Mouse (Mus musculus): Measurements from ENCODE around the gene Sgcd. TPM values are rescaled to one million over a fixed set of nuclear protein-coding genes. Genes with fewer than 3 reads are reported as not detected.
A peak's percentile ranks its signal among the peaks of the same experiment; 100 is the strongest.

The Sgcd gene
- polyA plus RNA-seq, 1 experiment from 2014 or later = 1.2 TPM

DNA sequence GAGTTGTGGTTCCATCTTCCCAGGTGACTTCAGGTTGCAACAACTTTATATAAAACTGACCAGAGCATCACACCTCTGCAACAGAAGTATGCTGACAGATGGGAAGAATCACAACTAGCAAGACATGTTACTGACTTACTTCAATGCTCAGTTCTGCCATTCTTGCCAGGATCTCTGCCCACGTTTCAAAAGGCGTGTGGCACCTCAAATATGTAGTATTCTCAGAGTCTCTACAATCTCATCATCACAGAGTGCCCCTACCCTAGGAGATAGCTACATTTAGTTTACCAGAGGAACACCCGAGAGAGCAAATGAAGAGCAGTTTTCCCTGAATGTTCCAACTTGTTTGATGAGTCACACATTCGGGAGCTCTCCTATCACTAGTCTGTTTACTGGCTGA lies 229.8 kb downstream of the Sgcd start:
- WGBS = 78% methylated on average over 4 of the region's 4 CpGs
- TF ChIP-seq CTCF (IDR thresholded peaks at IDR 0.05; ENCODE audit: low read depth) = no peak
- no peak overlapping the region for H3K9ac ChIP-seq (ENCODE audit: low read depth, low read length)
- H3K36me3 ChIP-seq (ENCODE audit: control insufficient read depth, insufficient read depth) = no peaks in the 10 kb centered on the region
- H3K27me3 ChIP-seq (replicated peaks; ENCODE audit: control insufficient read depth, insufficient read depth, low read length) = no peaks in the 10 kb centered on the region
- no peak for ATAC-seq
- no peak overlapping the region for H3K27ac ChIP-seq (ENCODE audit: low read depth, low read length)
- no peak overlapping the region for H3K4me3 ChIP-seq (ENCODE audit: low read depth, low read length)
- no peak overlapping the region for H3K4me2 ChIP-seq (replicated peaks; ENCODE audit: low read depth)
- no peaks in the 10 kb centered on the region for H3K9me3 ChIP-seq (ENCODE audit: control insufficient read depth)
- H3K4me1 ChIP-seq (replicated peaks; ENCODE audit: control insufficient read depth, insufficient read depth, low read length) = no peaks in the 10 kb centered on the region

DNA sequence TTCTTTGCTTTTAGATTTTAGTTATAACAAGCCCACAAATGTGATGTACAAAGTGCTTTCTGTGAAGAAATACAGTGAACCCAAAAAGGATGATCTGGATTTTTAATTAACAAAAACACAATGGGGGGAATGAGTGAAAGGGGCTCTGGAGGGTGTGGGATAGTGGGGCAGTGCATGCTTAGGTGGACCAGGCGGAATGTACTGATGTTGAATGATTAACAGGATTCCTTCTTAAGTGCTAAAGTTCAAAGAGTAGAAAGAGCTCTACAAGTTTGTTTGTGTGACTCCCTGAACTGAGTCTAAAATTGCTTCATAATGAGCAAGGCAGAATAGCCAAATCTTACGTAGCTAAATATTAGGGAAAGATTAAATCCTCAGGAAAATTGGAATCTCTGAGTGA lies 246.0 kb downstream of the Sgcd start:
- no peaks in the 10 kb centered on the region for H3K9me3 ChIP-seq (ENCODE audit: control insufficient read depth)
- WGBS = 31% methylated on average over 2 of the region's 2 CpGs
- H3K9ac ChIP-seq (ENCODE audit: low read depth, low read length) = no peak overlapping the region
- TF ChIP-seq CTCF (IDR thresholded peaks at IDR 0.05; ENCODE audit: low read depth) = no peak
- H3K27me3 ChIP-seq (replicated peaks; ENCODE audit: control insufficient read depth, insufficient read depth, low read length) = no peaks in the 10 kb centered on the region
- H3K4me3 ChIP-seq (ENCODE audit: low read depth, low read length) = no peak overlapping the region
- no peaks in the 10 kb centered on the region for H3K4me1 ChIP-seq (replicated peaks; ENCODE audit: control insufficient read depth, insufficient read depth, low read length)
- H3K4me2 ChIP-seq (replicated peaks; ENCODE audit: low read depth) = no peak overlapping the region
- H3K27ac ChIP-seq (ENCODE audit: low read depth, low read length) = no peak overlapping the region
- ATAC-seq = no peak
- no peaks in the 10 kb centered on the region for H3K36me3 ChIP-seq (ENCODE audit: control insufficient read depth, insufficient read depth)

DNA sequence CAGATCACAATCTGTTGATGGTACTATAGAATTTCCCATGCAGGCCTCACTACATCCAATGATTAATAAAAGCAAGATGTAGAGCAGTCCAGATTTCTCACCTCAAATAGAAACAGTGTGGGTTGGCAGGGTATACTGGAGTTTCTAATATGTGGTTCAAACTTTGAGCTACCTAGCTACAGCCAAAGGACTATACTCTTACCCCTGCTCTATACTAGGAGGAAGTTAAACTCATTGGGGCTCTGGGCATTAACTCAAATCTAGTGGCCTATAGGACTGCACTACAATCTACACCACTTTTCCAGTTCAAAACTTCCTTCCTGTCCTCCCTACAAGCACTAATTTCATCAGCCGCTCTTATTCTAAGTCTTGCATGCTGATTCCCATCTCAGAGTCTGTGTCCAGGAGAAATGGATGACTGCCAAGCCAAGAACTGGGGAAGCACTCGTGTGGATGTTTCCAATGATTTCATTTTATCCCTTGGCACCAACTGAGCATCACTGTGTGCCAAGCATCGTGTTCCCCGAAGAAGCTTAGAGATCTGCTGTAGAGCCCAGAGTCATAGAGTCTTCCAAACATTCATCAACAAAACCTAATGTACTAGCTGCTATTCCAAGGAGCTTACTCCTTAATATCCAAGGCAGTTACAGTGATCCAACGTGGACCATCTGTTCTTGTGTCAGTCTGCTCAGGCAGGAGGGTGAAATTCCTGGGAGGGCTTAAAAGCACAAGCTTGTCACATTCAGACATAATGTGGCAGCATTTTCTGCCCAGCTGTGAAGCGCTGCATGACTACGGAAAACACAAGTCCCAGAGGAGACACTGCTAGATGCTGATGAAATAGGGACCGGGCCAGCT lies 283.6 kb downstream of the Sgcd start:
- no peak for ATAC-seq
- no peak overlapping the region for H3K27ac ChIP-seq (ENCODE audit: low read depth, low read length)

DNA sequence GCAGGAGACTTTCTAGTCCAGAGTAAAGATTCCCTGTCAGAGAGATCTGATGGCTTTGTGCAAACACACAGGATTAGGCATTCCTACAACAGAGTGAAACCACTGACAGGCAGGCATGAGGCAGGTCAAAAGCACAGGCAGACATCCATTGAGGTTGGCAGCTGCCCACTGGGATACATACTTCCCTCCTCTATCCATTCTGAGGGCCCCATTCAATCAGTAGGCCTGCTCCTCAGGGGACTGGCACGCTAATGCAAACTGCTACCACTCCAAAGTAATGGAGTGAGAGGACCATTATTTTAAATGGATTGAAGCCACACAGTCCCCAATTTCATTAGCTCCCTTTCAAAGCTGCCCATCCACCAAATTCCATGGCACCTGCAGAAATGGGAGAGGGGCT lies 293.2 kb downstream of the Sgcd start:
- no peak for TF ChIP-seq CTCF (IDR thresholded peaks at IDR 0.05; ENCODE audit: low read depth)
- 74% methylated on average over 1 of the region's 1 CpGs for WGBS
- Histone ChIP-seq H3K4me3 (ENCODE audit: low read depth, low read length) (no peak overlapping the region), H3K4me1 (replicated peaks; ENCODE audit: control insufficient read depth, insufficient read depth, low read length) (no peaks in the 10 kb centered on the region), H3K36me3 (ENCODE audit: control insufficient read depth, insufficient read depth) (no peaks in the 10 kb centered on the region), H3K27me3 (replicated peaks; ENCODE audit: control insufficient read depth, insufficient read depth, low read length) (no peaks in the 10 kb centered on the region), H3K9ac (ENCODE audit: low read depth, low read length) (no peak overlapping the region), H3K27ac (ENCODE audit: low read depth, low read length) (no peak overlapping the region), H3K4me2 (replicated peaks; ENCODE audit: low read depth) (no peak overlapping the region), H3K9me3 (ENCODE audit: control insufficient read depth) (no peaks in the 10 kb centered on the region)
- no peak for ATAC-seq

More for the DNA sequence above, 283.6 kb downstream of the Sgcd start:
- TF ChIP-seq CTCF (IDR thresholded peaks at IDR 0.05; ENCODE audit: low read depth) = no peak
- Histone ChIP-seq H3K4me1 (replicated peaks; ENCODE audit: control insufficient read depth, insufficient read depth, low read length) (no peaks in the 10 kb centered on the region), H3K9ac (ENCODE audit: low read depth, low read length) (no peak overlapping the region), H3K4me2 (replicated peaks; ENCODE audit: low read depth) (no peak overlapping the region), H3K27me3 (replicated peaks; ENCODE audit: control insufficient read depth, insufficient read depth, low read length) (no peaks in the 10 kb centered on the region), H3K9me3 (ENCODE audit: control insufficient read depth) (no peaks in the 10 kb centered on the region), H3K36me3 (ENCODE audit: control insufficient read depth, insufficient read depth) (no peaks in the 10 kb centered on the region), H3K4me3 (ENCODE audit: low read depth, low read length) (no peak overlapping the region)
- 68% methylated on average over 8 of the region's 8 CpGs for WGBS

DNA sequence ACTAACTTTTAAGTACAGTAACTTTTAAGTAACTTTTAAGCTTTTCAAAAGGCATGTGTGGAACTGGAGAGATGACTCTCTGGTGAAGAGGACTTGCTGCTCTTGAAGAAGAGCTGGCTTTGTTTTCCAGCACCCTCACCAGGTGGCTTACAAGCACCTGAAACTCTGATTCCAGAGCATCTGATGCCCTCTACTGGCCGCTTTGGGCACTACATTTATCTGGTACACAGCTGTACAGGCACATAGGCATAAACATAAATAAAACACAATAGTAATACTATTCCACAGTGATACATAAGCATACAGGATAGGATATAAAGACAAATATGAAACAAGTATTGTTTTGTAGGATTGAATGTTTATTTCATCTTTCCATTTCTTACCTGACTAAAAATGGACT lies 330.6 kb downstream of the Sgcd start:
- no peak for ATAC-seq

DNA sequence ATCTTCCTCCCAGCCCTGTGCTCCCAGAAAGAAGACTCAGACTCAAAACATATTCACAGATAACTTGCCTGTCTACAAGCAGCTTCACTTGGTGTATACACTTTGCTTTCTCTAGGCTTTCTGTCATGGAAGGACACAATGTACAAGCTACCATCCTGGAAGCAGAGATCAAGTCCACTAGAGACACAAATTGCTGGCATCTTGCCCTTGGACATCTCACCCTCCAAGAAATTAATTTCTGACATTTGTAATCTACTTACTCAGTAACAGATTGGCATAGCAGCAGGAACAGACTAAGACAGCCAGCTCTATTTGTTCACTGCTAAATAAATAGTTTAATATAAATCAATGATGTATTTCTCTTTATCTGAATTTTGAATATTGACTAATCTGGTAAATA lies 342.9 kb downstream of the Sgcd start:
- no peak for TF ChIP-seq CTCF (IDR thresholded peaks at IDR 0.05; ENCODE audit: low read depth)
- Histone ChIP-seq H3K9ac (ENCODE audit: low read depth, low read length) (no peak overlapping the region), H3K27ac (ENCODE audit: low read depth, low read length) (no peak overlapping the region), H3K27me3 (replicated peaks; ENCODE audit: control insufficient read depth, insufficient read depth, low read length) (no peaks in the 10 kb centered on the region), H3K9me3 (ENCODE audit: control insufficient read depth) (no peaks in the 10 kb centered on the region), H3K4me2 (replicated peaks; ENCODE audit: low read depth) (no peak overlapping the region), H3K4me3 (ENCODE audit: low read depth, low read length) (no peak overlapping the region), H3K36me3 (ENCODE audit: control insufficient read depth, insufficient read depth) (no peaks in the 10 kb centered on the region), H3K4me1 (replicated peaks; ENCODE audit: control insufficient read depth, insufficient read depth, low read length) (no peaks in the 10 kb centered on the region)
- ATAC-seq = no peak

More for the DNA sequence above, 330.6 kb downstream of the Sgcd start:
- Histone ChIP-seq H3K27me3 (replicated peaks; ENCODE audit: control insufficient read depth, insufficient read depth, low read length) (no peaks in the 10 kb centered on the region), H3K4me3 (ENCODE audit: low read depth, low read length) (no peak overlapping the region), H3K9ac (ENCODE audit: low read depth, low read length) (no peak overlapping the region), H3K9me3 (ENCODE audit: control insufficient read depth) (no peaks in the 10 kb centered on the region), H3K4me2 (replicated peaks; ENCODE audit: low read depth) (no peak overlapping the region), H3K4me1 (replicated peaks; ENCODE audit: control insufficient read depth, insufficient read depth, low read length) (no peaks in the 10 kb centered on the region), H3K36me3 (ENCODE audit: control insufficient read depth, insufficient read depth) (no peaks in the 10 kb centered on the region), H3K27ac (ENCODE audit: low read depth, low read length) (no peak overlapping the region)
- peak; percentile 76 for TF ChIP-seq CTCF (IDR thresholded peaks at IDR 0.05; ENCODE audit: low read depth)
- 0% methylated on average over 1 of the region's 1 CpGs for WGBS
